Mouse (Mus musculus) 416B (cell line): ENCODE measurements at regions not wholly inside any gene's neighbourhood (a gene's known extent, or its start where the extent isn't known, plus 50 kb on each side); places are given as distances from the start of the nearest gene placed in this dataset.
A peak's percentile ranks its signal among the peaks of the same experiment; 100 is the strongest.
"Not testable (repeated sequence)": the region's sequence is repeated elsewhere in the genome, so short reads cannot be mapped to it uniquely, and the experiment has no call there.

ENCODE experiments used
- DNase-seq: peaks from one replicate; pipeline ENCODE4 v3.0.0; 2011; ENCODE audit warnings: low read depth

GRCm38 (mm10) chr3:111194541-111194940 lies 943.7 kb upstream of the Prmt6 start:
- DNase-seq = no peak

GRCm38 (mm10) chr3:111166698-111167097 lies 915.9 kb upstream of the Prmt6 start:
- no peak for DNase-seq

- not testable (repeated sequence) for DNase-seq
Measured at GRCm38 (mm10) chr3:111141196-111141595, 890.4 kb upstream of the Prmt6 start.

- DNase-seq = no peak
Measured at GRCm38 (mm10) chr3:111108982-111109381, 858.2 kb upstream of the Prmt6 start.

- DNase-seq = no peak
Measured at GRCm38 (mm10) chr3:111102646-111103045, 851.8 kb upstream of the Prmt6 start.

GRCm38 (mm10) chr3:111074311-111074710 lies 823.5 kb upstream of the Prmt6 start:
- no peak for DNase-seq

GRCm38 (mm10) chr3:111070301-111070700 lies 819.5 kb upstream of the Prmt6 start:
- no peak for DNase-seq

- DNase-seq = no peak
Measured at GRCm38 (mm10) chr3:111069843-111070242, 819.0 kb upstream of the Prmt6 start.

- DNase-seq = peak; percentile 38
Measured at GRCm38 (mm10) chr3:111069156-111069555, 818.4 kb upstream of the Prmt6 start.

- no peak for DNase-seq
Measured at GRCm38 (mm10) chr3:111049638-111050037, 798.8 kb upstream of the Prmt6 start.
